Mouse (Mus musculus): ENCODE data around the gene Odf3l1. TPM values are rescaled to one million over a fixed set of nuclear protein-coding genes. Genes with fewer than 3 reads are reported as not detected.

Gene Odf3l1
- polyA plus RNA-seq, 1 experiment from 2014 or later = not detected

DNA sequence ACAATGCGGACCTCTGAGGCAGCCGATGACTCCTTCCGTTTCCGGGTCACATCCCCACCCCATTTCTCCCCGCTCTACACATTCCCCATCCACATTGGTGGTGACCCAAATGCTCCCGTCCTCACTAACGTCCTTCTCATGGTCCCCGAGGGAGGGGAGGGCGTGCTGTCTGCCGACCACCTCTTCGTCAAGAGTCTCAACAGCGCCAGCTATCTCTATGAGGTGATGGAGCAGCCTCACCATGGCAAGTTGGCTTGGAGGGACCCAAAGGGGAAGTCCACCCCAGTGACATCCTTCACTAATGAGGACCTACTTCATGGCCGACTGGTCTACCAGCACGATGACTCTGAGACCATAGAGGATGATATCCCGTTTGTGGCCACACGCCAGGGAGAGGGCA lies 23.1 kb upstream of the Odf3l1 start:
- ATAC-seq (ENCODE audit: low FRiP score, low TSS enrichment) (no peak), DNase-seq (no peak)
- 94% methylated on average over 16 of the region's 16 CpGs for WGBS
- H3K9ac ChIP-seq (replicated peaks; ENCODE audit: low read length) = no peak overlapping the region
- no peaks in the 10 kb centered on the region for H3K36me3 ChIP-seq (ENCODE audit: control insufficient read depth, insufficient read depth, low read length)
- H3K9me3 ChIP-seq (ENCODE audit: control insufficient read depth, low read length) = no peaks in the 10 kb centered on the region
- H3K4me2 ChIP-seq (ENCODE audit: low read length) = no peak overlapping the region
- no peaks in the 10 kb centered on the region for H3K27me3 ChIP-seq (ENCODE audit: control insufficient read depth, insufficient read depth, low read length)
- no peak overlapping the region for H3K27ac ChIP-seq (replicated peaks; ENCODE audit: low read depth, low read length)
- 0 out of 2 replicates have a peak, but pooled peaks cover 7% of the 10 kb centered on the region for H3K4me1 ChIP-seq (ENCODE audit: control insufficient read depth, insufficient read depth, low read length)
- no peak overlapping the region for H3K4me3 ChIP-seq (replicated peaks; ENCODE audit: low read depth, low read length)

DNA sequence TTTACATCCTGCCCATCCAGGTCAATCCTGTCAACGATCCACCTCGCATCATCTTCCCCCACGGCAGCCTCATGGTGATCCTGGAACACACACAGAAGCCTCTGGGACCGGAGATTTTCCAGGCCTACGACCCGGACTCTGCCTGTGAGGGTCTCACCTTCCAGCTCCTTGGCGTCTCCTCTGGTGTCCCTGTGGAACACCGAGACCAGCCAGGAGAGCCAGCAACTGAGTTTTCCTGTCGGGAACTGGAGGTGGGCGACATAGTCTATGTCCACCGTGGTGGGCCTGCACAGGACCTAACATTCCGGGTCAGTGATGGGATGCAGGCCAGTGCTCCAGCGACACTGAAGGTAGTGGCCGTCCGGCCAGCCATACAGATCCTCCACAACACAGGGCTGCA lies 22.1 kb upstream of the Odf3l1 start:
- no peaks in the 10 kb centered on the region for H3K36me3 ChIP-seq (ENCODE audit: control insufficient read depth, insufficient read depth, low read length)
- DNase-seq (no peak), ATAC-seq (ENCODE audit: low FRiP score, low TSS enrichment) (no peak)
- no peaks in the 10 kb centered on the region for H3K9me3 ChIP-seq (ENCODE audit: control insufficient read depth, low read length)
- 0 out of 2 replicates have a peak, but pooled peaks cover 4% of the 10 kb centered on the region for H3K4me1 ChIP-seq (ENCODE audit: control insufficient read depth, insufficient read depth, low read length)
- H3K27me3 ChIP-seq (ENCODE audit: control insufficient read depth, insufficient read depth, low read length) = no peaks in the 10 kb centered on the region
- no peak overlapping the region for H3K27ac ChIP-seq (replicated peaks; ENCODE audit: low read depth, low read length)
- 93% methylated on average over 15 of the region's 15 CpGs for WGBS
- no peak overlapping the region for H3K9ac ChIP-seq (replicated peaks; ENCODE audit: low read length)
- no peak overlapping the region for H3K4me3 ChIP-seq (replicated peaks; ENCODE audit: low read depth, low read length)
- no peak overlapping the region for H3K4me2 ChIP-seq (ENCODE audit: low read length)

DNA sequence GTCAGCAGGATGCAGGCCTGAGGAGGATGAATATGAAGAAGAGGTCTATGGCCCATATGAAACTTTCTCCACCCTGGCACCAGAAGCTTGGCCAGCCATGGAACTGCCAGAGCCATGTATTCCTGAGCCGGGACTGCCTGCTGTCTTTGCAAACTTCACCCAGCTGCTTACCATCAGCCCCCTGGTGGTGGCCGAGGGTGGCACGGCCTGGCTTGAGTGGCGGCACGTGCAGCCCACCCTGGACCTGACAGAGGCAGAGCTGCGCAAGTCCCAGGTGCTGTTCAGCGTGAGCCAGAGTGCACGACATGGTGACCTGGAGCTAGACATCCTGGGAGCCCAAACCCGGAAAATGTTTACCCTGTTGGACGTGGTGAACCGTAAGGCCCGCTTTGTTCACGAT lies 21.6 kb upstream of the Odf3l1 start:
- H3K4me1 ChIP-seq (ENCODE audit: control insufficient read depth, insufficient read depth, low read length) = 0 out of 2 replicates have a peak, but pooled peaks cover 3% of the 10 kb centered on the region
- DNase-seq (peak; percentile 58), ATAC-seq (ENCODE audit: low FRiP score, low TSS enrichment) (no peak)
- H3K27ac ChIP-seq (replicated peaks; ENCODE audit: low read depth, low read length) = no peak overlapping the region
- H3K36me3 ChIP-seq (ENCODE audit: control insufficient read depth, insufficient read depth, low read length) = no peaks in the 10 kb centered on the region
- H3K4me2 ChIP-seq (ENCODE audit: low read length) = no peak overlapping the region
- no peaks in the 10 kb centered on the region for H3K27me3 ChIP-seq (ENCODE audit: control insufficient read depth, insufficient read depth, low read length)
- 65% methylated on average over 13 of the region's 13 CpGs for WGBS
- no peak overlapping the region for H3K4me3 ChIP-seq (replicated peaks; ENCODE audit: low read depth, low read length)
- no peaks in the 10 kb centered on the region for H3K9me3 ChIP-seq (ENCODE audit: control insufficient read depth, low read length)
- H3K9ac ChIP-seq (replicated peaks; ENCODE audit: low read length) = no peak overlapping the region

- Histone ChIP-seq H3K4me1 (ENCODE audit: control insufficient read depth, insufficient read depth, low read length) (no peaks in the 10 kb centered on the region), H3K4me2 (ENCODE audit: low read length) (no peak overlapping the region), H3K9ac (replicated peaks; ENCODE audit: low read length) (no peak overlapping the region), H3K27ac (replicated peaks; ENCODE audit: low read depth, low read length) (no peak overlapping the region), H3K4me3 (replicated peaks; ENCODE audit: low read depth, low read length) (no peak overlapping the region), H3K27me3 (ENCODE audit: control insufficient read depth, insufficient read depth, low read length) (no peaks in the 10 kb centered on the region), H3K36me3 (ENCODE audit: control insufficient read depth, insufficient read depth, low read length) (no peaks in the 10 kb centered on the region), H3K9me3 (ENCODE audit: control insufficient read depth, low read length) (no peaks in the 10 kb centered on the region)
- ATAC-seq (ENCODE audit: low FRiP score, low TSS enrichment) (no peak), DNase-seq (no peak)
- 90% methylated on average over 4 of the region's 4 CpGs for WGBS
Observed at GRCm38 (mm10) chr9:56884328-56884727, 19.8 kb upstream of the Odf3l1 start.

- H3K4me3 ChIP-seq (replicated peaks; ENCODE audit: low read depth, low read length) = no peak overlapping the region
- no peak overlapping the region for H3K27ac ChIP-seq (replicated peaks; ENCODE audit: low read depth, low read length)
- H3K9me3 ChIP-seq (ENCODE audit: control insufficient read depth, low read length) = no peaks in the 10 kb centered on the region
- ATAC-seq (ENCODE audit: low FRiP score, low TSS enrichment) (no peak), DNase-seq (no peak)
- no peak overlapping the region for H3K9ac ChIP-seq (replicated peaks; ENCODE audit: low read length)
- no peak overlapping the region for H3K4me2 ChIP-seq (ENCODE audit: low read length)
- no peaks in the 10 kb centered on the region for H3K27me3 ChIP-seq (ENCODE audit: control insufficient read depth, insufficient read depth, low read length)
- H3K4me1 ChIP-seq (ENCODE audit: control insufficient read depth, insufficient read depth, low read length) = no peaks in the 10 kb centered on the region
- no peaks in the 10 kb centered on the region for H3K36me3 ChIP-seq (ENCODE audit: control insufficient read depth, insufficient read depth, low read length)
- WGBS = 87% methylated on average over 7 of the region's 7 CpGs
Observed at GRCm38 (mm10) chr9:56883470-56883869, 19.0 kb upstream of the Odf3l1 start.

GRCm38 (mm10) chr9:56882818-56883217 lies 18.3 kb upstream of the Odf3l1 start:
- DNase-seq (no peak), ATAC-seq (ENCODE audit: low FRiP score, low TSS enrichment) (no peak)
- Histone ChIP-seq H3K36me3 (ENCODE audit: control insufficient read depth, insufficient read depth, low read length) (no peaks in the 10 kb centered on the region), H3K4me1 (ENCODE audit: control insufficient read depth, insufficient read depth, low read length) (no peaks in the 10 kb centered on the region), H3K9ac (replicated peaks; ENCODE audit: low read length) (no peak overlapping the region), H3K27ac (replicated peaks; ENCODE audit: low read depth, low read length) (no peak overlapping the region), H3K9me3 (ENCODE audit: control insufficient read depth, low read length) (no peaks in the 10 kb centered on the region), H3K27me3 (ENCODE audit: control insufficient read depth, insufficient read depth, low read length) (no peaks in the 10 kb centered on the region), H3K4me3 (replicated peaks; ENCODE audit: low read depth, low read length) (no peak overlapping the region), H3K4me2 (ENCODE audit: low read length) (no peak overlapping the region)
- 83% methylated on average over 12 of the region's 12 CpGs for whole genome bisulfite sequencing

GRCm38 (mm10) chr9:56882283-56882682 lies 17.8 kb upstream of the Odf3l1 start:
- Histone ChIP-seq H3K27ac (replicated peaks; ENCODE audit: low read depth, low read length) (0 out of 2 replicates have a peak overlapping the region, but pooled peaks have one; percentile 8), H3K4me3 (replicated peaks; ENCODE audit: low read depth, low read length) (no peak overlapping the region), H3K4me1 (ENCODE audit: control insufficient read depth, insufficient read depth, low read length) (no peaks in the 10 kb centered on the region), H3K9me3 (ENCODE audit: control insufficient read depth, low read length) (no peaks in the 10 kb centered on the region), H3K4me2 (ENCODE audit: low read length) (no peak overlapping the region), H3K9ac (replicated peaks; ENCODE audit: low read length) (no peak overlapping the region), H3K27me3 (ENCODE audit: control insufficient read depth, insufficient read depth, low read length) (no peaks in the 10 kb centered on the region), H3K36me3 (ENCODE audit: control insufficient read depth, insufficient read depth, low read length) (no peaks in the 10 kb centered on the region)
- DNase-seq (no peak), ATAC-seq (ENCODE audit: low FRiP score, low TSS enrichment) (no peak)
- 58% methylated on average over 4 of the region's 4 CpGs for WGBS

GRCm38 (mm10) chr9:56881539-56882082 lies 17.1 kb upstream of the Odf3l1 start:
- WGBS = 88% methylated on average over 3 of the region's 3 CpGs
- Histone ChIP-seq H3K9ac (replicated peaks; ENCODE audit: low read length) (no peak overlapping the region), H3K27me3 (ENCODE audit: control insufficient read depth, insufficient read depth, low read length) (no peaks in the 10 kb centered on the region), H3K9me3 (ENCODE audit: control insufficient read depth, low read length) (no peaks in the 10 kb centered on the region), H3K4me3 (replicated peaks; ENCODE audit: low read depth, low read length) (no peak overlapping the region), H3K36me3 (ENCODE audit: control insufficient read depth, insufficient read depth, low read length) (no peaks in the 10 kb centered on the region), H3K4me1 (ENCODE audit: control insufficient read depth, insufficient read depth, low read length) (no peaks in the 10 kb centered on the region), H3K27ac (replicated peaks; ENCODE audit: low read depth, low read length) (no peak overlapping the region), H3K4me2 (ENCODE audit: low read length) (no peak overlapping the region)
- no peak for DNase-seq
- no peak for ATAC-seq (ENCODE audit: low FRiP score, low TSS enrichment)

GRCm38 (mm10) chr9:56880790-56881189 lies 16.3 kb upstream of the Odf3l1 start:
- Histone ChIP-seq H3K9ac (replicated peaks; ENCODE audit: low read length) (no peak overlapping the region), H3K9me3 (ENCODE audit: control insufficient read depth, low read length) (no peaks in the 10 kb centered on the region), H3K27ac (replicated peaks; ENCODE audit: low read depth, low read length) (no peak overlapping the region), H3K4me3 (replicated peaks; ENCODE audit: low read depth, low read length) (no peak overlapping the region), H3K4me1 (ENCODE audit: control insufficient read depth, insufficient read depth, low read length) (no peaks in the 10 kb centered on the region), H3K27me3 (ENCODE audit: control insufficient read depth, insufficient read depth, low read length) (no peaks in the 10 kb centered on the region), H3K4me2 (ENCODE audit: low read length) (no peak overlapping the region), H3K36me3 (ENCODE audit: control insufficient read depth, insufficient read depth, low read length) (no peaks in the 10 kb centered on the region)
- DNase-seq (no peak), ATAC-seq (ENCODE audit: low FRiP score, low TSS enrichment) (no peak)
- WGBS = 62% methylated on average over 9 of the region's 9 CpGs
